Mouse (Mus musculus) liver, embryonic 14.5 days (tissue): ENCODE measurements at regions not wholly inside any gene's neighbourhood (a gene's known extent, or its start where the extent isn't known, plus 50 kb on each side); places are given as distances from the start of the nearest gene placed in this dataset.

Source experiments
- CTCF ChIP-seq: IDR thresholded peaks from 2 replicates; pipeline ENCODE4 v1.5.1; 2016; ENCODE audit warnings: antibody characterized with exemption, low read depth, control low read depth
- EP300 ChIP-seq: IDR thresholded peaks from 2 replicates; pipeline ENCODE4 v1.6.1; 2016; ENCODE audit warnings: antibody characterized with exemption, low read depth

- TF ChIP-seq CTCF: no peak
- no peak for TF ChIP-seq EP300
Observed at GRCm38 (mm10) chr4:64640056-64640455, 483.9 kb upstream of the Pappa start.
